Mouse (Mus musculus) forebrain, embryonic 13.5 days (tissue): ENCODE measurements around the gene Uck2. TPM values are rescaled to one million over a fixed set of nuclear protein-coding genes. Genes with fewer than 3 reads are reported as not detected.

Experiments
- microRNA-seq: library from miRNA; unstranded; fragments of <30 nt; microRNA quantifications from one replicate; pipeline ENCODE4, GENCODE M21; 2016
- polyA plus RNA-seq: library from polyadenylated mRNA; unstranded; fragments of >200 nt; fragmentation: Nextera tagmentation; extraction: Ambion mirVana; gene quantifications from 2 replicates; pipeline ENCODE4 v1.2.1, GENCODE M21; 2015

Gene Uck2
- polyA plus RNA-seq, 1 experiment from 2014 or later, result 73.6 TPM

Small RNA genes lying within 50 kb of the gene (microRNA-seq; reads per million reads assigned to microRNA genes)
- gene Mir6347, result not detected

Other genes with a start within 250 kb of the Uck2 start
- gene Tmco1, start 23.1 kb upstream of the Uck2 start, polyA plus RNA-seq, result 73.7 and 74.1 TPM in 2 replicates
- gene Aldh9a1, start 64.7 kb upstream of the Uck2 start, polyA plus RNA-seq, result 23.2 and 24.8 TPM in 2 replicates
- 59.2 and 59.3 TPM in 2 replicates for gene Mgst3, start 108.5 kb upstream of the Uck2 start, polyA plus RNA-seq
- not detected in 2 replicates for gene Lrrc52, start 181.5 kb upstream of the Uck2 start, polyA plus RNA-seq